Mouse (Mus musculus): ENCODE data around the gene Ttll5. TPM values are rescaled to one million over a fixed set of nuclear protein-coding genes. Genes with fewer than 3 reads are reported as not detected.

Ttll5 gene
- polyA plus RNA-seq, 1 experiment from 2014 or later = 19.6 TPM

- H3K4me2 ChIP-seq (replicated peaks) = no peak overlapping the region
- peaks cover 5% of the 10 kb centered on the region for H3K36me3 ChIP-seq
- peaks cover 11% of the 10 kb centered on the region; the same call in 1 of the 2 replicates for H3K4me1 ChIP-seq
- H3K9me3 ChIP-seq = no peaks in the 10 kb centered on the region
- no peak for ATAC-seq (ENCODE audit: insufficient number of reproducible peaks, insufficient read depth, low FRiP score, low TSS enrichment)
- no peak overlapping the region for H3K27ac ChIP-seq
- H3K9ac ChIP-seq = no peak overlapping the region
- H3K4me3 ChIP-seq = no peak overlapping the region
- no peaks in the 10 kb centered on the region for H3K27me3 ChIP-seq
- 94% methylated on average over 2 of the region's 2 CpGs for WGBS
Measured at GRCm38 (mm10) chr12:85992838-85993234, 168.4 kb downstream of the Ttll5 start.

- Histone ChIP-seq H3K9me3 (no peaks in the 10 kb centered on the region), H3K27me3 (no peaks in the 10 kb centered on the region), H3K4me2 (replicated peaks) (no peak overlapping the region), H3K4me3 (no peak overlapping the region), H3K36me3 (peaks cover 5% of the 10 kb centered on the region), H3K4me1 (peaks cover 11% of the 10 kb centered on the region; the same call in 1 of the 2 replicates), H3K9ac (no peak overlapping the region), H3K27ac (no peak overlapping the region)
- ATAC-seq (ENCODE audit: insufficient number of reproducible peaks, insufficient read depth, low FRiP score, low TSS enrichment) = no peak
- WGBS = 64% methylated on average over 5 of the region's 5 CpGs
Measured at GRCm38 (mm10) chr12:85993790-85994360, 169.4 kb downstream of the Ttll5 start.

GRCm38 (mm10) chr12:86000641-86001073, 176.2 kb downstream of the Ttll5 start:
- Histone ChIP-seq H3K4me1 (peaks cover 15% of the 10 kb centered on the region), H3K36me3 (peaks cover 5% of the 10 kb centered on the region), H3K4me3 (no peak overlapping the region), H3K4me2 (replicated peaks) (peak overlapping the region; percentile 9; the same call in 1 of the 2 replicates), H3K27me3 (no peaks in the 10 kb centered on the region), H3K9me3 (no peaks in the 10 kb centered on the region), H3K9ac (no peak overlapping the region), H3K27ac (peak overlapping the region; percentile 92)
- WGBS = 23% methylated on average over 9 of the region's 9 CpGs
- ATAC-seq (ENCODE audit: insufficient number of reproducible peaks, insufficient read depth, low FRiP score, low TSS enrichment) = peak; percentile 94

GRCm38 (mm10) chr12:86001120-86001655, 176.7 kb downstream of the Ttll5 start:
- WGBS = 36% methylated on average over 7 of the region's 7 CpGs
- ATAC-seq (ENCODE audit: insufficient number of reproducible peaks, insufficient read depth, low FRiP score, low TSS enrichment) = no peak

GRCm38 (mm10) chr12:86004627-86005026, 180.2 kb downstream of the Ttll5 start:
- Histone ChIP-seq H3K9me3 (no peaks in the 10 kb centered on the region), H3K36me3 (no peaks in the 10 kb centered on the region), H3K4me1 (peaks cover 25% of the 10 kb centered on the region), H3K9ac (no peak overlapping the region), H3K27me3 (no peaks in the 10 kb centered on the region), H3K27ac (no peak overlapping the region), H3K4me2 (replicated peaks) (no peak overlapping the region), H3K4me3 (no peak overlapping the region)
- ATAC-seq (ENCODE audit: insufficient number of reproducible peaks, insufficient read depth, low FRiP score, low TSS enrichment) = no peak
- WGBS = 97% methylated on average over 3 of the region's 3 CpGs

More at GRCm38 (mm10) chr12:86001120-86001655, 176.7 kb downstream of the Ttll5 start:
- Histone ChIP-seq H3K4me2 (replicated peaks) (peak overlapping the region; percentile 9; the same call in 1 of the 2 replicates), H3K27ac (peak overlapping the region; percentile 92), H3K4me1 (peaks cover 15% of the 10 kb centered on the region), H3K9me3 (no peaks in the 10 kb centered on the region), H3K4me3 (no peak overlapping the region), H3K36me3 (peaks cover 5% of the 10 kb centered on the region), H3K9ac (no peak overlapping the region), H3K27me3 (no peaks in the 10 kb centered on the region)

GRCm38 (mm10) chr12:86007377-86007776, 182.9 kb downstream of the Ttll5 start:
- Histone ChIP-seq H3K27me3 (no peaks in the 10 kb centered on the region), H3K9ac (no peak overlapping the region), H3K36me3 (no peaks in the 10 kb centered on the region), H3K9me3 (no peaks in the 10 kb centered on the region), H3K4me3 (no peak overlapping the region), H3K4me1 (peaks cover 24% of the 10 kb centered on the region), H3K4me2 (replicated peaks) (no peak overlapping the region), H3K27ac (no peak overlapping the region)
- 76% methylated on average over 3 of the region's 3 CpGs for WGBS
- ATAC-seq (ENCODE audit: insufficient number of reproducible peaks, insufficient read depth, low FRiP score, low TSS enrichment) = no peak

- Histone ChIP-seq H3K4me2 (replicated peaks) (no peak overlapping the region), H3K9me3 (no peaks in the 10 kb centered on the region), H3K27me3 (no peaks in the 10 kb centered on the region), H3K4me1 (peaks cover 34% of the 10 kb centered on the region), H3K4me3 (no peak overlapping the region), H3K36me3 (no peaks in the 10 kb centered on the region), H3K9ac (no peak overlapping the region), H3K27ac (peak overlapping the region; percentile 81)
- ATAC-seq (ENCODE audit: insufficient number of reproducible peaks, insufficient read depth, low FRiP score, low TSS enrichment) = no peak
- 45% methylated on average over 5 of the region's 5 CpGs for WGBS
Measured at GRCm38 (mm10) chr12:86010656-86011055, 186.2 kb downstream of the Ttll5 start.

- no peak for ATAC-seq (ENCODE audit: insufficient number of reproducible peaks, insufficient read depth, low FRiP score, low TSS enrichment)
- peaks cover 37% of the 10 kb centered on the region for H3K4me1 ChIP-seq
- no peak overlapping the region for H3K4me2 ChIP-seq (replicated peaks)
- H3K36me3 ChIP-seq = no peaks in the 10 kb centered on the region
- H3K4me3 ChIP-seq = no peak overlapping the region
- no peaks in the 10 kb centered on the region for H3K9me3 ChIP-seq
- no peak overlapping the region for H3K9ac ChIP-seq
- no peaks in the 10 kb centered on the region for H3K27me3 ChIP-seq
- WGBS = 83% methylated on average over 2 of the region's 2 CpGs
- H3K27ac ChIP-seq = no peak overlapping the region
Measured at GRCm38 (mm10) chr12:86012195-86012594, 187.7 kb downstream of the Ttll5 start.

GRCm38 (mm10) chr12:86014174-86014573, 189.7 kb downstream of the Ttll5 start:
- Histone ChIP-seq H3K4me2 (replicated peaks) (no peak overlapping the region), H3K4me3 (no peak overlapping the region), H3K9me3 (no peaks in the 10 kb centered on the region), H3K27ac (0 out of 2 replicates have a peak overlapping the region, but pooled peaks have one; percentile 59), H3K4me1 (peaks cover 30% of the 10 kb centered on the region), H3K36me3 (no peaks in the 10 kb centered on the region), H3K9ac (no peak overlapping the region), H3K27me3 (no peaks in the 10 kb centered on the region)
- ATAC-seq (ENCODE audit: insufficient number of reproducible peaks, insufficient read depth, low FRiP score, low TSS enrichment) = no peak
- 70% methylated on average over 2 of the region's 2 CpGs for WGBS

- ATAC-seq (ENCODE audit: insufficient number of reproducible peaks, insufficient read depth, low FRiP score, low TSS enrichment) = no peak
- Histone ChIP-seq H3K9ac (no peak overlapping the region), H3K27me3 (no peaks in the 10 kb centered on the region), H3K27ac (no peak overlapping the region), H3K4me1 (peaks cover 30% of the 10 kb centered on the region), H3K36me3 (no peaks in the 10 kb centered on the region), H3K4me3 (no peak overlapping the region), H3K9me3 (no peaks in the 10 kb centered on the region), H3K4me2 (replicated peaks) (no peak overlapping the region)
- 74% methylated on average over 3 of the region's 3 CpGs for WGBS
Measured at GRCm38 (mm10) chr12:86014621-86015020, 190.2 kb downstream of the Ttll5 start.

- no peaks in the 10 kb centered on the region for H3K27me3 ChIP-seq
- H3K36me3 ChIP-seq = no peaks in the 10 kb centered on the region
- H3K4me1 ChIP-seq = peaks cover 29% of the 10 kb centered on the region
- no peak overlapping the region for H3K4me2 ChIP-seq (replicated peaks)
- no peak overlapping the region for H3K27ac ChIP-seq
- no peak overlapping the region for H3K9ac ChIP-seq
- no peak for ATAC-seq (ENCODE audit: insufficient number of reproducible peaks, insufficient read depth, low FRiP score, low TSS enrichment)
- no peaks in the 10 kb centered on the region for H3K9me3 ChIP-seq
- no peak overlapping the region for H3K4me3 ChIP-seq
- WGBS = 76% methylated on average over 2 of the region's 2 CpGs
Measured at GRCm38 (mm10) chr12:86015114-86015513, 190.7 kb downstream of the Ttll5 start.

- ATAC-seq (ENCODE audit: insufficient number of reproducible peaks, insufficient read depth, low FRiP score, low TSS enrichment) = no peak
- no peaks in the 10 kb centered on the region for H3K27me3 ChIP-seq
- H3K4me1 ChIP-seq = peaks cover 27% of the 10 kb centered on the region
- WGBS = 74% methylated on average over 5 of the region's 5 CpGs
- no peak overlapping the region for H3K9ac ChIP-seq
- H3K27ac ChIP-seq = no peak overlapping the region
- no peaks in the 10 kb centered on the region for H3K36me3 ChIP-seq
- no peaks in the 10 kb centered on the region for H3K9me3 ChIP-seq
- no peak overlapping the region for H3K4me2 ChIP-seq (replicated peaks)
- H3K4me3 ChIP-seq = no peak overlapping the region
Measured at GRCm38 (mm10) chr12:86017360-86017759, 192.9 kb downstream of the Ttll5 start.
